Mouse (Mus musculus) ovary, postnatal 36 days (tissue): ENCODE results near the gene Ccdc40.
"Not testable (repeated sequence)": the region's sequence is repeated elsewhere in the genome, so short reads cannot be mapped to it uniquely, and the experiment has no call there.

Source experiments
- DNase-seq: peaks from one replicate; pipeline ENCODE4 v3.0.0; 2022; ENCODE audit warnings: low spot score, mixed read lengths

Gene Ccdc40

GRCm38 (mm10) chr11:119237007-119237406 is 8.6 kb downstream of the Ccdc40 start:
- DNase-seq: no peak

- peak; percentile 44 for DNase-seq
These were observed 9.4 kb downstream of the Ccdc40 start for GRCm38 (mm10) chr11:119237568-119238304.

- DNase-seq: peak; percentile 62
These were observed 9.9 kb downstream of the Ccdc40 start for GRCm38 (mm10) chr11:119238305-119238721.

GRCm38 (mm10) chr11:119239480-119239879 is 11.1 kb downstream of the Ccdc40 start:
- no peak for DNase-seq

GRCm38 (mm10) chr11:119245543-119245942 is 17.2 kb downstream of the Ccdc40 start:
- DNase-seq: not testable (repeated sequence)

- no peak for DNase-seq
These were observed 20.6 kb downstream of the Ccdc40 start for GRCm38 (mm10) chr11:119249011-119249410.

GRCm38 (mm10) chr11:119250998-119251397 is 22.6 kb downstream of the Ccdc40 start:
- no peak for DNase-seq

- DNase-seq: peak; percentile 62
These were observed 24.6 kb downstream of the Ccdc40 start for GRCm38 (mm10) chr11:119252854-119253541.

- not testable (repeated sequence) for DNase-seq
These were observed 28.2 kb downstream of the Ccdc40 start for GRCm38 (mm10) chr11:119256557-119256956.

GRCm38 (mm10) chr11:119258216-119258571 is 29.8 kb downstream of the Ccdc40 start:
- no peak for DNase-seq

GRCm38 (mm10) chr11:119258572-119259322 is 30.4 kb downstream of the Ccdc40 start:
- DNase-seq: peak; percentile 66

- DNase-seq: no peak
These were observed 31.6 kb downstream of the Ccdc40 start for GRCm38 (mm10) chr11:119259977-119260376.

- no peak for DNase-seq
These were observed 36.0 kb downstream of the Ccdc40 start for GRCm38 (mm10) chr11:119264413-119264812.

GRCm38 (mm10) chr11:119265811-119266210 is 37.4 kb downstream of the Ccdc40 start:
- no peak for DNase-seq

GRCm38 (mm10) chr11:119267241-119267674 is 38.9 kb downstream of the Ccdc40 start:
- DNase-seq: peak; percentile 50

- DNase-seq: peak; percentile 93
These were observed 39.6 kb downstream of the Ccdc40 start, which contains the start of gene Gaa for GRCm38 (mm10) chr11:119267768-119268556. Gene Gaa, plus strand, starts transcription at chr11:119267887.

GRCm38 (mm10) chr11:119268557-119269195 is 40.3 kb downstream of the Ccdc40 start:
- no peak for DNase-seq

- not testable (repeated sequence) for DNase-seq
These were observed 44.1 kb downstream of the Ccdc40 start for GRCm38 (mm10) chr11:119272492-119272891.

- DNase-seq: no peak
These were observed 45.0 kb downstream of the Ccdc40 start for GRCm38 (mm10) chr11:119273186-119273930.

GRCm38 (mm10) chr11:119281030-119281429 is 52.7 kb downstream of the Ccdc40 start:
- no peak for DNase-seq
